Mouse (Mus musculus) layer of hippocampus, adult 6 months (tissue): Measurements from ENCODE around the gene Med23. TPM values are rescaled to one million over a fixed set of nuclear protein-coding genes. Genes with fewer than 3 reads are reported as not detected.

Experiments
- long read RNA-seq, 2 experiments: library from polyadenylated mRNA; unstranded; transcript quantifications; one replicate each; pipeline ENCODE4 v2.0.0; 2019 to 2020
- microRNA-seq: library from miRNA; unstranded; fragments of <30 nt; microRNA quantifications from one replicate; pipeline ENCODE4 v1.2.0, GENCODE M21; 2020
- polyA plus RNA-seq: library from polyadenylated mRNA; unstranded; fragments of <200 nt; fragmentation: Nextera tagmentation; gene quantifications from 2 replicates; pipeline ENCODE4 v1.2.3, GENCODE M21; 2021

The Med23 gene
- polyA plus RNA-seq = 13.2 and 18.4 TPM in 2 replicates
- long read RNA-seq, experiment 1, full-length matches to known transcripts = 2 of 7 reads
- long read RNA-seq, experiment 1, partial matches to known transcripts = 4 of 7 reads
- long read RNA-seq, experiment 1, other reads (novel, unspliced or antisense) = 1 of 7 reads
- long read RNA-seq, experiment 2, full-length matches to known transcripts = 33 of 48 reads
- long read RNA-seq, experiment 2, partial matches to known transcripts = 11 of 48 reads
- long read RNA-seq, experiment 2, other reads (novel, unspliced or antisense) = 4 of 48 reads

GRCm38 (mm10) chr10:24869760-24870290, at the start of gene Med23:
Med23 (plus strand) TSS chr10:24869986.

DNA sequence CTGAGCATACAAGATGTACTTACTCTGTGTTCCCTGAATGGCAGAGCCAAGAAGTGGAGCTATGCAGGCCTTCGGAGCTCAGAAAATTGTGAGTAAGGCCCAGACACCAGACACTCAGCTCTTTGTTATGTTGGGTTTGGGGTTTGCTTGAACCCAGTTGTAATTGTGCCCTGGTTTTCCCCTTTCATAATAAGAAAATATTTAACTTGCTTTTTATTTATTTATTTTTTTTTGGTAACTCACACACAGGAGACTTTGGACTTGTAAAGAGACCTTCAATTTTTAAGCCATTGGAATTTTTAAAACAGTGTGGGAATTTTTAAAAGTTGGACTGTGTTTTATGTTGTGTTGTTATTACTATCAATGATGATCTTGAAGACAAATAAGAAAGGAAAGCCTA, 27.1 kb upstream of the Med23 start, which contains the start of gene Enpp3:
Enpp3 (minus strand) TSS at position 148 of the 400 bp plus-strand sequence.

GRCm38 (mm10) chr10:24926962-24927720, 57.4 kb downstream of the Med23 start, which contains the start of gene Arg1:
Arg1 (minus strand) TSS chr10:24927484.

Small RNA genes lying within 50 kb of the gene (microRNA-seq; reads per million reads assigned to microRNA genes)
- not detected for gene Mir6905

Other genes with a start within 250 kb of the Med23 start
- gene Enpp1, start 157.8 kb upstream of the Med23 start, polyA plus RNA-seq = 3.0 and 4.0 TPM in 2 replicates
- 0.35 and 0.63 TPM in 2 replicates for gene Enpp3, start 27.2 kb upstream of the Med23 start, polyA plus RNA-seq
- 0.36 and 0.80 TPM in 2 replicates for gene Arg1, start 57.5 kb downstream of the Med23 start, polyA plus RNA-seq